Mouse (Mus musculus) heart, embryonic 15.5 days (tissue): ENCODE results near the gene B3galt4. TPM values are rescaled to one million over a fixed set of nuclear protein-coding genes. Genes with fewer than 3 reads are reported as not detected.

Source experiments
- ATAC-seq: fragments of 200-750 bp; cut with Nextera tagmentation; replicated peaks from 2 replicates; pipeline ENCODE4 v1.8.0; 2017; ENCODE audit warnings: low read depth, moderate TSS enrichment; ENCODE audit not compliant: insufficient number of reproducible peaks, insufficient read depth, low FRiP score
- H3K27ac ChIP-seq: fragments of 300-500 bp; sonication (generic); 2 replicates; pipeline ENCODE4 v1.5.1; 2015; ENCODE audit warnings: mild to moderate bottlenecking, inconsistent platforms
- H3K27me3 ChIP-seq: fragments of 300-500 bp; sonication (generic); 2 replicates; pipeline ENCODE4 v1.6.1; 2015; ENCODE audit warnings: inconsistent platforms
- H3K36me3 ChIP-seq: fragments of 300-500 bp; sonication (generic); 2 replicates; pipeline ENCODE4 v1.6.1; 2015; ENCODE audit warnings: mild to moderate bottlenecking, inconsistent platforms
- H3K4me1 ChIP-seq: fragments of 300-500 bp; sonication (generic); replicated peaks from 2 replicates; pipeline ENCODE4 v1.6.1; 2015; ENCODE audit warnings: inconsistent platforms
- H3K4me2 ChIP-seq: fragments of 300-500 bp; sonication (generic); 2 replicates; pipeline ENCODE4 v1.6.1; 2015; ENCODE audit warnings: inconsistent platforms, mild to moderate bottlenecking, moderate library complexity
- H3K4me3 ChIP-seq: fragments of 300-500 bp; sonication (generic); 2 replicates; pipeline ENCODE4 v1.5.1; 2015; ENCODE audit warnings: mild to moderate bottlenecking, inconsistent platforms
- H3K9ac ChIP-seq: fragments of 300-500 bp; sonication (generic); 2 replicates; pipeline ENCODE4 v1.6.1; 2015; ENCODE audit warnings: mild to moderate bottlenecking, inconsistent platforms
- H3K9me3 ChIP-seq: fragments of 300-500 bp; sonication (generic); replicated peaks from 2 replicates; pipeline ENCODE4 v1.6.1; 2016; ENCODE audit warnings: inconsistent platforms
- WGBS: fragments of 180-500 bp; shearing (Covaris S2); methylation state at CpG from one replicate; pipeline ENCODE4 v1.1.7; 2015; ENCODE audit warnings: mixed read lengths; 5-methylcytosine and 5-hydroxymethylcytosine counted together
- polyA plus RNA-seq: library from polyadenylated mRNA; unstranded; fragments of >200 nt; fragmentation: Nextera tagmentation; extraction: Ambion mirVana; gene quantifications from 2 replicates; pipeline ENCODE4 v1.2.1, GENCODE M21; 2015

Gene B3galt4
- polyA plus RNA-seq, 1 experiment from 2014 or later: 5.1 TPM

DNA sequence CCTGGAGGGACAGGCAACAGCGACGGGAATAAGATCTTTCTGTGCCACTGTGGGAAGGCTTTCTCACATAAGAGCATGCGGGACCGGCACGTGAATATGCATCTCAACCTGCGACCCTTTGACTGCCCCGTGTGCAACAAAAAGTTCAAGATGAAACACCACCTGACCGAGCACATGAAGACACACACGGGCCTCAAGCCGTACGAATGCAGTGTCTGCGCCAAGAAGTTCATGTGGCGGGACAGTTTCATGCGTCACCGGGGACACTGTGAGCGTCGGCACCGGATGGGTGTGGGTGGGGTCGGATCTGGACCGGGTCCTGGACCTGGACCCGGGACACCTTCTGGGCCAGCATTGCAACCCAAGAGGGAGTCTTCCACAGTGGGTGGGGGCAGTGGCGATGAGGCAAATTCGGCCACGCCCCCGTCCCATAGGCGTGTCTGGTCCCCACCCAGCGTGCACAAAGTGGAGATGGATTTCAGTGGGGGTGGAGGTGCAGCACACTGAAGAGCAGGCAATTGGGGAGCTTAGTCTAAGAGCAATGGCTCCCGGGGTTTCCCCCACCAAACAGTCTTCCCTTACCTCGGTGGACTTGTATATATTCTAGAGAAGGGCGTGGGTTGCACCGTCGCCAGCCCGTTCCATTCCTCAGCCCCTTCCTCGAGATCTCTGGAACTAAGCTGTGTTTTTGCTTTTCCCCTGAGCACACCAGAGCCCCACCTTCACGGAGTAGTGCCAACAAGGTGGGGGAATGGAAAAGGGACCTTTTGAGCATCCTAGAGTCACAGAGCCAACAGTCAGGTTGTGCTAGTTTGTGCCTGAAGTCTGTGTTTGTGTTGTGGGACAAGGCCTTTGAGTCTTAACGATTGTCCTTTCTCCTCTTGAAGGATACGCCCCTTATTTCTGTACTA is 32.7 kb downstream of the B3galt4 start:
- no peak for ATAC-seq
- Histone ChIP-seq H3K27ac (peak overlapping the region; percentile 86), H3K4me3 (peak overlapping the region; percentile 72), H3K9ac (peak overlapping the region; percentile 82), H3K27me3 (no peaks in the 10 kb centered on the region), H3K4me1 (peaks cover 45% of the 10 kb centered on the region), H3K9me3 (no peaks in the 10 kb centered on the region), H3K4me2 (peak overlapping the region; percentile 98), H3K36me3 (peaks cover 15% of the 10 kb centered on the region)
- WGBS: 52% methylated on average over 37 of the region's 37 CpGs

DNA sequence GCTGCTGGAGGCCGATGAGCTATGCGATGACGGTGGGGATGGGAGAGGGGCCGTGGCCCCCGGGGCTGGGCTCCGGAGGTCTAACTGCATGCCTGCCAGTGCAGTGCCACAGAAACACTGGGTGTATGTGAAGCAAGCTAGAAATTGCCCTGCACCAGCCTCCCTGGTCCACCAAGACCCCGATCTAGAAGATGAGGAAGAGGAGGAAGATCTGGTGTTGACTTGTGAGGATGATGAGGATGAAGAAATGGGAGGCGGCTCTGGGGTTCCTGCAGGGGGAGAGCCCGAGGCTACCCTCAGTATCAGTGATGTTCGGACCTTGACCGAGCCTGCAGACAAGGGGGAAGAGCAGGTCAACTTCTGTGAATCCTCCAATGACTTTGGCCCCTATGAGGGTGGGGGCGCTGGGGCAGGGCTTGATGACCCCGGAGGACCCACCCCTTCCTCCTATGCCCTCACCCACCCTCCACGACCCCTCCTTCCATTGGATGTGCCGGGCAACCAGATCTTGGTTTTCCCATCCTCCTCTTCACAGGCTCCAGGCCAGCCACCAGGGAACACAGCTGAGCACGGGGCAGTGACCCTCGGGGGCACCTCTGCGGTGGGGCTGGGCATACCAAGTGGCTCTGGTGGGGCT is 33.5 kb downstream of the B3galt4 start:
- Histone ChIP-seq H3K27me3 (no peaks in the 10 kb centered on the region), H3K9ac (no peak overlapping the region), H3K4me3 (no peak overlapping the region), H3K27ac (no peak overlapping the region), H3K4me2 (peak overlapping the region; percentile 98; the same call in 1 of the 2 replicates), H3K36me3 (peaks cover 21% of the 10 kb centered on the region), H3K9me3 (no peaks in the 10 kb centered on the region), H3K4me1 (peaks cover 45% of the 10 kb centered on the region)
- no peak for ATAC-seq
- 82% methylated on average over 18 of the region's 18 CpGs for WGBS

DNA sequence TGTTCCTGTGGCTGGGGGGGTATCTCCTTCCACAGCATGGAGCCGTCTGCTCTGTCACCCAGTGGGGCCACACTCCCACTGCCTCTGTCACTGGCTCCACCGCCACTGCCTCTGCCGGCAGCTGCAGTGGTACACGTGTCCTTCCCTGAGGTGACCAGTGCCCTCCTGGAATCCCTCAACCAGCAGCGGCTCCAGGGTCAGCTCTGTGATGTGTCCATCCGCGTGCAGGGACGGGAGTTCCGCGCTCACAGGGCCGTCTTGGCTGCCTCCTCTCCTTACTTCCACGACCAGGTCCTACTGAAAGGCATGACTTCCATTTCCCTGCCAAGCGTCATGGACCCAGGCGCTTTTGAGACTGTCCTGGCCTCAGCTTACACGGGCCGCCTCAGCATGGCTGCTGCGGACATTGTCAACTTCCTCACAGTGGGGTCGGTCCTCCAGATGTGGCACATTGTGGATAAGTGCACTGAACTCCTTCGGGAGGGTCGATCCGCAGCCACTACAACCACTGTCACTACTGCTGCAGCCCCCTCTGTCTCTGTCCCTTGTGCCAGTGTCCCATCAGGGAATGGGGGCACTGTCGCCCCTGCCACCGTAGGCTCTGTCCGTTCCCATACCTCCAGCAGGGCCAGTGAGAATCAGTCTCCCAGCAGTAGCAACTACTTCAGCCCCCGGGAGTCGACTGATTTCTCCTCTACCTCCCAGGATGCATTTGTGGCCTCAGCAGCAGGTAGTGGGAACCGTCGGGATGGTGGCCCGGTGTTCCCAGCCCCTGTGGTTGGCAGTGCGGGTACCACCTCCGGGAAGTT is 34.2 kb downstream of the B3galt4 start:
- Histone ChIP-seq H3K36me3 (peaks cover 28% of the 10 kb centered on the region), H3K9ac (peak overlapping the region; percentile 57), H3K4me3 (peak overlapping the region; percentile 66), H3K4me1 (peaks cover 45% of the 10 kb centered on the region), H3K9me3 (no peaks in the 10 kb centered on the region), H3K27me3 (no peaks in the 10 kb centered on the region), H3K27ac (peak overlapping the region; percentile 85), H3K4me2 (peak overlapping the region; percentile 78)
- 67% methylated on average over 31 of the region's 31 CpGs for WGBS
- no peak for ATAC-seq

DNA sequence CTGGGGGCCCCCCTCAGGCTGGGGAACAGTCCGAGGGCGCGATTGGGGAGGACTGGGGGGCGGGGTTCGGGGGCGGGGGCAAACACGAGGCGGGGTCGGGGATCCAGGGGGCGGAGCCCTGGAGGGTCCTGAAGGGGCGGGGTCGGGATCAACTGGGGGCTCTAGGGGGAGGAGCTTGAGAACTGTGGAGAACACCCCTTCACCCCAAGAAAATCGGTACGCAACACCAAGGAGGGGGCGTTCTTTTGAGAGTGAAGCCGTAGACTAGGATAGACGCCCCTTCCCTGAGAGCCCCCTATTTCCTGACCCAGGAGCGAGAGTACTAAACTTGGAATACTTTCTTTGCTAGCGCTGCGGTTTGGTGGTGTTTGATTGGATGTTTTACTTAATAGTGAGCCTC is 35.0 kb downstream of the B3galt4 start:
- H3K4me3 ChIP-seq: peak overlapping the region; percentile 66
- peaks cover 35% of the 10 kb centered on the region for H3K36me3 ChIP-seq
- 1% methylated on average over 9 of the region's 20 CpGs for WGBS
- ATAC-seq: peak; percentile 8
- no peaks in the 10 kb centered on the region for H3K9me3 ChIP-seq
- peak overlapping the region; percentile 57 for H3K9ac ChIP-seq
- H3K4me2 ChIP-seq: peak overlapping the region; percentile 78
- no peaks in the 10 kb centered on the region for H3K27me3 ChIP-seq
- H3K4me1 ChIP-seq: peaks cover 44% of the 10 kb centered on the region
- H3K27ac ChIP-seq: peak overlapping the region; percentile 85

DNA sequence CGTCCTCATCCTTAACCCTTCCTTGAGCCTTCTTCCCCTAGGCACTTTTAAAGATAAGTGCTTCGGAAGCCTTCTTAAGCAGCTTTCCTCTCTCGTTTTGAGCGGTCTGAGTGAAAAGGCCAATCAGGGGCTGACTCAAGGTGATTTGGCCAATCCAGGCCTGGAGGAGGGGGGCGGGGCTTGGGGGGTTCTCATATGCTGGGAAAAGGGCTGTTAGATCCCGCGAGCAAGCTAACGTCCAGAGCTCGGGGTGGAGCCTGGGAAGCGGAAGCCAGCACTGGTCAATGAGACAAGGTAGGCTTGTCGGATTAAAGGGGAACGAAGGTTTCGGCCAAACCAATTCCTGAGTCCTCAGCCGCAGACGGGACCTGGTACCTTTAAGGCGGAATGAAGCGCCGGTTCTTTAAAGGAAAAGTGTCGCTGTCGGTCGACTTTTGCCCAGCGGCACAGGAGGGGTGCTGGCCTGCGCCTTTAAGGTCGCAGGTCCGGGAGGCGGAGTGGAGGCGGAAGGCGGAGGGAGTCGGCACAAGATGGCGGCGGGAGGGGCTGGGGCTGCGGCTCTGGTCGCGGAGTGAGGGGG is 35.5 kb downstream of the B3galt4 start, which contains the start of the genes Tapbp and Zbtb22:
Gene Tapbp (plus strand): TSS at position 229 of the 580 bp plus-strand sequence.
Gene Zbtb22 (plus strand): TSS at position 234 of the 580 bp plus-strand sequence.
- Histone ChIP-seq H3K27ac (peak within 1 kb of the TSS; percentile 85), H3K4me1 (peaks cover 41% of the 10 kb centered on the region), H3K4me2 (peak within 1 kb of the TSS; percentile 78), H3K36me3 (peaks cover 39% of the 10 kb centered on the region), H3K27me3 (no peaks in the 10 kb centered on the region), H3K9ac (peak within 1 kb of the TSS; percentile 57), H3K9me3 (no peaks in the 10 kb centered on the region), H3K4me3 (peak within 1 kb of the TSS; percentile 66)
- 0% methylated on average over 28 of the region's 34 CpGs for WGBS
- ATAC-seq: peak; percentile 90

DNA sequence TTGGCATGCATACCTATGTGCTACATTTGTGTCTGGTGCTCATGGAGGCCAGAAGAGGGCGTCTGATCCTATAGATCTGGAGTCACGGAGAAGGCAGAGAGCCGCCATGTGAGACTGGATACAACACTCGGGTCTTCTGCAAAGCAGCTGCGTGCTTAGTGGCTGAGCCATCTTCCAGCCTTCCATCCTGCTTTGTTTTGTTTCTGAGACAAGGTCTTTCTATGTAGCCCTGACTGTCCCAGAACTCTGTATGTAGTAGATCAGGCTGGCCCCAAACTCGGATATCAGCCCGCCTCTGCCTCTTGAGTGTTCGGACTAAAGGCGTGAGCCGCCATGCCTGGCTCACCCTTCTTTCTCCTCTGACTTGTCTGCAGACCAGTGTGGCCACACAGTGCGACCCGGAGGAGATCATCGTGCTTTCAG is 36.3 kb downstream of the B3galt4 start:
- no peak for ATAC-seq
- H3K27ac ChIP-seq: peak overlapping the region; percentile 59; the same call in 1 of the 2 replicates
- peaks cover 42% of the 10 kb centered on the region for H3K4me1 ChIP-seq
- no peak overlapping the region for H3K9ac ChIP-seq
- 70% methylated on average over 13 of the region's 13 CpGs for WGBS
- peak overlapping the region; percentile 78; the same call in 1 of the 2 replicates for H3K4me2 ChIP-seq
- H3K36me3 ChIP-seq: peaks cover 39% of the 10 kb centered on the region
- no peaks in the 10 kb centered on the region for H3K9me3 ChIP-seq
- H3K4me3 ChIP-seq: 0 out of 2 replicates have a peak overlapping the region, but pooled peaks have one; percentile 66
- H3K27me3 ChIP-seq: no peaks in the 10 kb centered on the region

DNA sequence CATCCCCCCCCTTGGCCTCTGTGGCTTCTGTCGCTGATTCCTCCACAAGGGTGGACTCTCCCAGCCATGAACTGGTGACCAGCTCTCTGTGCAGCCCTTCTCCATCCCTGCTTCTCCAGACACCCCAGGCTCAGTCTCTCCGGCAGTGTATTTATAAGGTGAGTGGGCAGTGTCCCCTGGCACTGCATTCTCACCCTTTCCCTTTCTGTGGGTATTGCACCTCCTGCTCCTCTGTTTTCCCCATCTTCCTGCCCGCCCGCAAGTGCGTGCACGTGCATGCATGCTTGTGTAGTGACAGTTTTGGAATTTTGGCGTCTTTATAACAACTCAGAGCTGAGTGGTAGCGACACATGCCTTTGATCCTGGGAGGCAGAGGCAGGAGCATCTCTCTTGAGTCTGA is 37.4 kb downstream of the B3galt4 start:
- Histone ChIP-seq H3K4me2 (no peak overlapping the region), H3K36me3 (peaks cover 39% of the 10 kb centered on the region), H3K9me3 (no peaks in the 10 kb centered on the region), H3K9ac (no peak overlapping the region), H3K4me1 (peaks cover 39% of the 10 kb centered on the region), H3K27ac (no peak overlapping the region), H3K27me3 (no peaks in the 10 kb centered on the region), H3K4me3 (no peak overlapping the region)
- ATAC-seq: no peak
- WGBS: 95% methylated on average over 8 of the region's 8 CpGs

DNA sequence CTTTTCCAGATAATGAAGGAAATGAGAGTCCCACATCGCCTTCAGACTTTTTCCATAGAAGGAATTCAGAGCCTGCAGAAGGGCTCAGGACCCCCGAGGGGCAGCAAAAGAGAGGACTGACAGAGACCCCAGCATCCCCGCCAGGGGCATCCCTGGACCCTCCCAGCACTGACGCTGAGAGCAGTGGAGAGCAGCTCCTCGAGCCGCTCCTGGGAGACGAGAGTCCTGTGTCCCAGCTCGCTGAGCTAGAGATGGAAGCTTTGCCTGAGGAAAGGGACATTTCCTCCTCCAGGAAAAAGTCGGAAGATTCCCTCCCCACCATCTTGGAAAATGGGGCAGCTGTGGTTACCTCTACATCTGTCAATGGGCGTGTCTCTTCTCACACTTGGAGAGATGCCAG is 38.0 kb downstream of the B3galt4 start:
- no peak for ATAC-seq
- no peaks in the 10 kb centered on the region for H3K9me3 ChIP-seq
- no peak overlapping the region for H3K9ac ChIP-seq
- no peak overlapping the region for H3K4me3 ChIP-seq
- H3K4me2 ChIP-seq: no peak overlapping the region
- H3K36me3 ChIP-seq: peaks cover 39% of the 10 kb centered on the region
- H3K4me1 ChIP-seq: peaks cover 36% of the 10 kb centered on the region
- H3K27me3 ChIP-seq: no peaks in the 10 kb centered on the region
- WGBS: 87% methylated on average over 10 of the region's 10 CpGs
- H3K27ac ChIP-seq: no peak overlapping the region

DNA sequence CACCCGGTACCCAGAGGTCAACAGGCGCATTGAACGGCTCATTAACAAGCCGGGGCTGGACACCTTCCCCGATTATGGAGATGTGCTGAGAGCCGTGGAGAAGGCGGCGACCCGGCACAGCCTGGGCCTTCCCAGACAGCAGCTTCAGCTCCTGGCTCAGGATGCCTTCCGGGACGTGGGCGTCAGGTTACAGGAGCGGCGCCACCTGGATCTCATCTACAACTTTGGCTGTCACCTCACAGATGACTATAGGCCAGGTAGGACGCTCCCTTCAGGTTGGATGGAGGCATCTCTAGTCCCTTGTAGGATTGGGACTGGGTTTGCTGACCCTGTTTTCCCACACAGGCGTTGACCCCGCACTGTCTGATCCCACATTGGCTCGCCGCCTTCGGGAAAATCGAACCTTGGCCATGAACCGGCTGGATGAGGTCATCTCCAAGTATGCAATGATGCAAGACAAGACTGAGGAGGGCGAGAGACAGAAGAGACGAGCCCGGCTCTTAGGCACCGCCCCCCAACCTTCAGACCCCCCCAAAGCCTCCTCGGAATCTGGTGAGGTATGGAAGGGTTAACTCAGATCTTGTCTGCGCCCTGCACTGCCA is 39.4 kb downstream of the B3galt4 start:
- Histone ChIP-seq H3K9ac (no peak overlapping the region), H3K4me1 (peaks cover 36% of the 10 kb centered on the region), H3K4me2 (no peak overlapping the region), H3K36me3 (peaks cover 39% of the 10 kb centered on the region), H3K4me3 (no peak overlapping the region), H3K9me3 (no peaks in the 10 kb centered on the region), H3K27ac (no peak overlapping the region), H3K27me3 (no peaks in the 10 kb centered on the region)
- ATAC-seq: no peak
- WGBS: 88% methylated on average over 28 of the region's 28 CpGs

DNA sequence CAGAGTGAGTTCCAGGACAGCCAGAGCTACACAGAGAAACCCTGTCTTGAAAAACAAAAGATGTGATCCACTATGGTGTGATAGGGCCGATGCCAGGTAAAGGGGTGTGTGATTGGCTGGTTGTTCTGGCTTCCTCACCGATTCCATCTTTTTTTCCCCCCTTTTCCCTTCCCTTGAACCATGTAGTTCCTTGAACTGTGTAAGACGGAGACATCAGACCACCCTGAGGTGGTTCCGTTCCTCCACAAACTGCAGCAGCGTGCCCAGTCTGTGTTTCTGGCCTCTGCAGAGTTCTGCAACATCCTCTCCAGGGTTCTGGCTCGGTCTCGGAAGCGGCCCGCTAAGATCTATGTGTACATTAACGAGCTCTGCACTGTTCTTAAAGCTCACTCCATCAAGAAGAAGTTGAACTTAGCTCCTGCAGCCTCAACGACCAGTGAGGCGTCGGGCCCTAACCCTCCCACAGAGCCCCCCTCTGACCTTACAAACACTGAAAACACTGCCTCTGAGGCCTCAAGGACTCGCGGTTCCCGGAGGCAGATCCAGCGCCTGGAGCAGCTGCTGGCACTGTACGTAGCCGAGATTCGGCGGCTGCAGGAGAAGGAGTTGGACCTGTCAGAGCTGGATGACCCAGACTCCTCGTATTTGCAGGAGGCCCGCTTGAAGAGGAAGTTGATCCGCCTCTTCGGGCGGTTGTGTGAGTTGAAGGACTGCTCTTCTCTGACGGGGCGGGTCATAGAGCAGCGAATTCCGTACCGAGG is 40.1 kb downstream of the B3galt4 start:
- Histone ChIP-seq H3K27ac (no peak overlapping the region), H3K27me3 (no peaks in the 10 kb centered on the region), H3K4me1 (peaks cover 32% of the 10 kb centered on the region), H3K9ac (no peak overlapping the region), H3K9me3 (no peaks in the 10 kb centered on the region), H3K36me3 (peaks cover 39% of the 10 kb centered on the region), H3K4me3 (no peak overlapping the region), H3K4me2 (no peak overlapping the region)
- ATAC-seq: no peak
- WGBS: 89% methylated on average over 31 of the region's 31 CpGs
